Mouse (Mus musculus) thymus, postnatal 0 days (tissue): ENCODE measurements around the gene Prkcg. TPM values are rescaled to one million over a fixed set of nuclear protein-coding genes. Genes with fewer than 3 reads are reported as not detected.
"Not testable (repeated sequence)": the region's sequence is repeated elsewhere in the genome, so short reads cannot be mapped to it uniquely, and the experiment has no call there.

ENCODE experiments used
- DNase-seq: peaks from one replicate; pipeline ENCODE4 v3.0.0-alpha.2; 2015; ENCODE audit warnings: low spot score
- polyA plus RNA-seq: library from polyadenylated mRNA; unstranded; fragments of >200 nt; fragmentation: Nextera tagmentation; extraction: Ambion mirVana; gene quantifications from 2 replicates; pipeline ENCODE4 v1.2.1, GENCODE M21; 2015

Gene Prkcg
- polyA plus RNA-seq, 1 experiment from 2014 or later = 0.59 TPM

DNA sequence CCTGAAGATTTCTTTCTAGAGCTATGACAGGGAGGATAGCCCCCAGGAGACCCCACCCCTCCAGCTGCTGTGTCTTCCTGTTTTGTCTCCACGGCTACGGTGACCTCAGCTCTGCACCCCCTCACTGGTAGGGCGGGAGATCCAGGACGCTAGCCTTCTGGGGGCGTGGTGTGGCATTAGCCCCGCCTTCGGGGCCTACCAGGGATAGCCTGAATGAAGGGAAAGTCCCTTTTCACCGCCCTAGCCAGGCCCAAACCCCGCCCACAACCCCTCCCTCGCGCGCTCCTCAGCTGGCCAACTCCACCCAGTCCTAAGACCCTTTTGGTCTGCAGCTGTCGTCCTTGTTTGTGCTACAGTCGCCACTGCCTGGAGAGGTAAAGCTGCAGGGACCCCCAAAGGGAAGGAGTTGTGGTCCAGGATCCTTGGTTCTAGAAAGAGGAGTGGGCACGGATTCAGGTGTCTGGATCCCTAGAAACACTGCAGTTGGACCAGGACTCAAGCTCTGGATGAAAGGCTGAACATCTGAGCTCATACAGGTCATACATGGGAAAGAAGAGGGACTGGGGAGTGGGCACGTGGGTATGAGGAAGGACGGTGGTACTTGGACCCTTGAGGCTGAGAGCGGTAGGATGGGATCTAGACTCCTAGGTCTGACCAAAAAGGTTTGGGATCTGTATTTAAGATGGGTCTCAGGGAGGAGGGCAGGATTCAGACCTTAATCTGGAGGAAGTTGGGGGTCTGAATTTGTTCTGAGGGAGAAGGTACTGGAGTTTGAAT, 1.5 kb downstream of the Prkcg start:
- peak; percentile 47 for DNase-seq

DNA sequence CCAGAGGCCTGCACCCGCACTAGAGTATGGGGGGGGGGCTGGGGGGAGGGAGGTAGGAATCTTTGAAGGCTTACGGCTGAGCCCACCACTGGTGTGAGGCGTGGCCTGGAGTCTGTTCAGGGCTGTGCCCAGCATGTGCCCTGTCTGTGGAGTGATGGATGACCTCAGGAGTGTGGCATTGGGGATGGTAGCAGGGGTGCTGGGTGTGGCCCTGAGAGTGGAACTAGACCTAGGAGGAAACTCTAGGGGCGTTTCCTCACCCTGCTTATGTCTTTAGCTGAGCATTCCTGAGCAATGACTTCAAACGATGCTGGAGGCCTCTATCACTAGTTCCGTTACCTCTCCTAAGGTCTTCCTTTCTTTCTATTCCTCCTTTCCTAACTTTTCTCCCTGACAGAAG, 2.2 kb downstream of the Prkcg start:
- DNase-seq = no peak

DNA sequence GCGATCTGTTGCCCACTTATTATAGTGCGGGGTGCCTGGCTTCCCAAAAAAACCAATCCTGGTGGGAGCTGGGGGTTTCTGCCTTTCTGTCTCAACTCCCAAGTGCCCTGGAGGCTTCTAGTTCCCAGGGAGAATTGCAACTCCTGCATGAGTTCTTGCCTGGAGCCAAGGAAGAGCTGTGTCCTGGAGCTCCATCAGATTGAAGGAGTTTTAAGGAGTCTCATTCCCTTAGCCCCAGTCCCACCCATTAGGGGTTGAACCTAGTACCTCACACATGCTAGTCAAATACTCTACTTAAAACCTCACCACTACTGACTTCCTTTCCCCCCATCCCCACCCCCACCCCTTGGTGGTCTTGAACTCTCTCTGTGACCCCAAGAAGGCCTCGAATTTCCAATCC, 2.8 kb downstream of the Prkcg start:
- DNase-seq = no peak

DNA sequence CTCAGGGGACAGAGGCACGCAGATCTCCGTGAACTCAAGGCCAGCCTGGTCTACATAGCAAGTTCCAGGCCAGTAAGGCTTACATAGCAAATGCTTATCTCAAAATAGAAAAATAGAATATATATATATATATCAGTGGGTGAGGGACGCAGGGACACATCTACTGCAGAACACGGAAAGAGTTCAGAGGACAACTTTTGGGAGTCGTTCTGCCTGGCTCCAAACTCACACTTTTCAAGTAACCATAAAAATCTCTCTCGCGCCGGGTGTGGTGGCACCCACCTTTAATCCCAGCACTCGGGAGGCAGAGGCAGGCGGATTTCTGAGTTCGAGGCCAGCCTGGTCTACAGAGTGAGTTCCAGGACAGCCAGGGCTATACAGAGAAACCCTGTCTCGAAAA, 3.3 kb downstream of the Prkcg start:
- DNase-seq = not testable (repeated sequence)

DNA sequence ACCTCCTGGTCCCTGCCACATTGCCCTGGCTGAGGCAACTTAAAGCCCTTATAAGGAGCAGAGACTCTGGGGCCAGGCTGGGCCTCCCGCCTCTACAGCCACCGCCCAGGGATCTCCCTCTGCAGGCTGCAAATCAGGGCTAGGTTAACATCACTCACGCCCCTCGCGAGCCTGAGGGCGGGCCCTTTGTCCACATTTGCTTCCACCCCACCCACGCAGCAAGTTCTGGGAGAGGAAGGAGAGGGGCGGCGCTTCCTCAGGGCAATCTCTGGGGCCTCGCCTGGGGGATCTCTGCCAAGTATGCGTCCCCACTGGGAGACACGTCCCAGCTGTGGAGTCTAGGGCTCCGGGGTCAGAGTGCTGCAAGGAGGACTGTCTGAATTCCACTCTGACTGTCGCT, 3.8 kb downstream of the Prkcg start:
- DNase-seq = no peak

DNA sequence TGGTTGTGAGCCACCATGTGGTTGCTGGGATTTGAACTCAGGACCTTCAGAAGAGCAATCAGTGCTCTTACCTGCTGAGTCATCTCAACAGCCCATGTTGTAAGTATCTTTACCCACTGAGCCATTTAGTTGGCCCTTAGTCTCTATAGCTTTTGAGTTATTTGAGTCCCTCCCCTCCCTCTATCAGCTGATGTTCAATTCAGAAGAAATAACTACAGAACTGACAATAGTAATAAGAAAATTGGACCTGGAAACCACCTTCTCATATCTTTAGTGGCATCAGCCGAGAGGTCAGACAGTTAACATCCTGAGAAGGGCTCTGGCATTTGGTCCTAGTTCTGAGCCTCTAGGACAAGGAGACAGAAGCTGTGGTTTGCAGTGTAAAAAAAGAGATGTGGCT, 5.8 kb downstream of the Prkcg start:
- DNase-seq = no peak

DNA sequence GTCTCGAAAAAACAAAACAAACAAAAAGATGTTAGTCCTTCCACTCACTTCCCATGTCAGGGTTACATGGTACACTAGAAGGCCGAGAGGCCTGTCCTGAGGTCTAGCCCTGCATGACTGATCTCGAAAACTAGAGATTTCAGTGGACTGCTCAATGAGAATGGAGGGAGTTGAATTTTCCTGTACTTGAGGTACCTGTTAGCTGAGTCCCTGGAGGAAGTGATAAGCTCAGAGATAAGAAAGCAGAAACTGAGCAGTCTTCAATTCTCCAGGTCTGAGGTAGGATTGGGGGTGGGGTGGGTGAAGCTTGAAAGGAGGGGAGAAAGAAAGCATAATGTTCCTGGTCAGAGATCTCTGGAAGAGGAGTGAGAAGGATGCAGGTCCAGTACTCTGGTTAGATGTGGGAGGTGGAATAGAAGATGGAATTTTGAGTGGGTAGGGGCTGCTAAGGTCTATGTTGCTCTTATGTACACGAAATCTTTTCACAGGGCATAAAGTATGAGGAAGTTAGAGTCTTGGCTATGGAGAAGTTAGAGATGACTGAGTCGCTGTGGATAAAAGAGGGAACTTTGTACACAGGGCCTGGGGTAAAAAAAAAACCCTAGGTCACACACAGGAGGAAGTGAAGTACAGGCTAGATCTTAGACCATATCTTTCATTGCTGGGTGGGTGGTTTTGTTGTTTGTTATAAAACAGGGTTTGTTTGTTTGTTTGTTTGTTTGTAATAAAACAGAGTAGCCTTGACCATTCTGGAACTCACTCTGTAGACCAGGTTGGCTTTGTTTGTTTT, 6.5 kb downstream of the Prkcg start:
- no peak for DNase-seq

DNA sequence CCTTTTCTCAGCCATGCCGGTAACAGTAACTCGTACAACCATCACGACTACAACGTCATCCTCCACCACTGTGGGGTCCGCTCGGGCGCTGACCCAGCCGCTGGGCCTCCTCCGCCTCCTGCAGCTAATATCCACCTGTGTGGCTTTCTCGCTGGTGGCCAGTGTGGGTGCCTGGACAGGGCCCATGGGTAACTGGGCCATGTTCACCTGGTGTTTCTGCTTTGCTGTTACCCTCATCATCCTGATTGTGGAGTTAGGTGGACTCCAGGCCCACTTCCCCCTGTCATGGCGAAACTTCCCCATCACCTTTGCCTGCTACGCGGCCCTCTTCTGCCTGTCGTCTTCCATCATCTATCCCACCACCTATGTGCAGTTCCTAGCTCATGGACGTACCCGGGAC, 7.7 kb downstream of the Prkcg start:
- DNase-seq = no peak

DNA sequence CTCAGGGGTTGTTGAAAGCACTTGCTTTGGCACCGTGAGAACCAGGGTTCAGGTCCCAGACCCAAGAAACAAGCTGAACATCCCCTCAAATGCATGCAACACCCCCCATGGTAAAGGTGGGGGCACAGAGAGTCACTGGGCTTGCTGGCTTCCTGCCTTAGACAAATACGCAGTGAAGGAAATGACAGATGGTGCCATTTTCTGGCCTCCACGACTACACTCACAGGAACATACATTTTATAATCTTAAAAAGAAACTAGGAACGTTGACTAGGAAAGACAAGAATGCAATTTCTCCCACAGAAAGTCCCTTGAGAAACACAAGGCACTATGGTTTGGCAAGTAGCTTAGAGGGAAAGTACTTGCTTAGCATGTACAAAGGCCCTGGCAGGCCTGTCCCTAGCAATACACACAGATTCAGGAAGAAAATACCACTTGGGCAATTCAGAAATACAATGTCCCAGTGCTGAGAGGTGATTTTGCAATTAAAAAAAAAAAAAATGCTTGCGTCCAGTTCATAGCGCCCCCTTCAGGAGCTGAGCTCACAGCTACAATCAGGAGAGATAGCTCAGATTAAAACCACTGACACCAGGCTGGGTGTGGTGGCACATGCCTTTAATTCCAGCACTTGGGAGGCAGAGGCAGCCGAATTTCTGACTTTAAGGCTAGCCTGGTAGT, 11.1 kb downstream of the Prkcg start:
- DNase-seq = no peak

DNA sequence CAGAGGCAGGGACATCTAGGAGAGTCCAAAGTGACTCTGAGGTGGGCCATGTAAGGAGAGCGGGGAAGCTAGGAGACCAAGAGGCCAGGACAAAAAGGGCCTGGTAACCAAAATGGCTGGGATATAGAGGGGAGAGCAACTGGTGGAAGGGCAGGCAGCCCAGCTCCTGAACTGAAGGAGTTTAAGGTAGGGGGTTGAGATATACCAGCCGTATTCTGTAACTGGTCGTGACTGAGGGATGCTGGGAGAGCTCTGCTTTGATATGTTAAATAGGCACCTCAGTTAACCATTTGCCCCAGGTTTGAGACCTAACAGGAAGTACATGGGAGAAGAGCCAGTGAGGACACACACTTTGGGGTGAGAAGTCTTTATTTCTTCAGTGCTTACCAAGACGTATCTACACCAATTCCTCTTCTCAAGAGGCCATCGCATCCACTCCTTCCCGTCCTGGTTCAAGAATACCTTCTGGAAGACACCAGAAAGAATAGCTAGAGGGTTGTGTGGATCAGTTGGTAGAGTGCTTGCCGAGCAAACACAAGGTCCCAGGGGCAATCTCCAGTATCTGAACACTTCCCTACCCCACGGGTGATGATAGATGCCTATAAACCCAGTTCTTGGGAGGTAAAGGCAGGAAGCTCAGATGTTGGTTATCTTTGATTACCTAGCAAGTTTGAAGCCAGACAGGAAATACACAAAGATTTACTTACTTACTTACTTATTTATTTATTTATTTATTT, 12.1 kb downstream of the Prkcg start:
- no peak for DNase-seq

DNA sequence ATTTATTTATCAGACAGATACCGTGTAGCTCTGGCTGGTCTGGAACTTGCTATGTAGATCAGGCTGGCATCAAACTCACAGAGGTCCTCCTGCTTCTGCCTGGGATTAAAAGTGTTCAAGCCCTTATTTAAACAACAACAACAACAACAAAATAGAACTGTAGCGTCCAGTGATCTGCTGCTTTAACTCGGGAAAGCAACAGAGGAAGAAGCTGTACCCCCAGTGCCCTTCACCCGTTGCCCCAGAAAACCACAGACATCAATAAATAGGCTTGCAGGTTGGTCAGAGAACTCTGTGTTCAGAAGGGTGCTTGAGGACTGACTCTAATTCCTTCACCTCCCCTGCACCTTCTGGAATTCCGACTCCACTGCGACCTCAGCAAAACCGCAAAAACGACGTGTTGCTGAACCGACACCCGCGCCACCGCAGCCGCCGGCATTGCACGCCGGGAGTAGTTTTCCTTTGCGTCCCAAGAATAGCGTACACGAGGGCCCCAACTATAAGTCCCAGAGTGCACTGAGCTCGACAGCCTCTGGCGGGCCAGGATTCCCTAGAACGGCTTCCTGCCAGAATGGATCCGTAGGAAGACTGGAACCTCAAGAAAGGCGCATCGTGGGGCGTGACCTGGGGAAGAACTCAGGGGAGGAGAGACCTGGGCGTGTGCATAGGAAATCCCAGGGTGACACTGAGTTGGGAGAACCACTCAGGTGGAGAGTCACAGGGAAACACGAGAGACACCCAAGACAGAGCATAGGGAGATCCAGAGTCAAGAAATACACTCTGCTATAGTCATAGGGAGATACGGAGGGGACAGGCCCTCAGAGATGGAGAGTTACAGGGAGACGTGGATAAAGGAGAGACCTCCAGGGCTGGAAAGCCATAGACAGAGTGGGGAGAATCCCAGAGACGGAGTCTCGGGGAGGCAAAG, 12.9 kb downstream of the Prkcg start:
- no peak for DNase-seq

DNA sequence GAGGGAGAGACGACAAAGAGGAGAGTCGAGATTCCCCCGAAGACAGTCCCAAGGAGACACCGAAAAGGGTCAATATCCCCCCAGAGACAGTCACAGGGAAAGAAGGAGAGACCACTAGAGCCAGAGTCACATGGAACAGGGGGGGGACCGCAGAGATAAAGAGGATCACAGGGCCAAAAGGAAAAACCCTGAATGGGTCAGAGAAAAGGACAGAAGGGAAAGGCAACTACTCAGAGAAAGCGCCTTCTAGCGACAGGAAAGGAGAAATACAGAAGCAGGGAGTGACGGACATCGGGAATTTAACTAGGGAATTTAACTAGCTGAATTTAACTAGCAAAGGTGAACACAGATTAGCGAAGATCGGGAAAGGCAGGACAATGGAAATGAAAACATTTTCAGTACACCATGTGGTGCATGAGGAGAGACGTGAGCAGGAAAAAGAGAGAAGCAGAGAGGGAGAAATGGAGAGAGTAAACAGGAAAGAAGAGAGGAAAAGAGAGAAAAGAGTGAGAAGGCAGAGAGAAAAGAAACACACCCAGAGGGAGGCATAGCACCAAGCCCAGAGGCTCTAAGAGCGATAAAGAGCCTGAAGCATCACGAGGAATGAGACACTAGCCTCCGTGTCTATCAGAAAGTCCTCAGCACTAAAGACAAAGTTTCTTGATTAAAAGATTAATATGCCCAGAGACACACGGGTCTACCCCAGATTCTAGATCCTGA, 13.7 kb downstream of the Prkcg start:
- no peak for DNase-seq

DNA sequence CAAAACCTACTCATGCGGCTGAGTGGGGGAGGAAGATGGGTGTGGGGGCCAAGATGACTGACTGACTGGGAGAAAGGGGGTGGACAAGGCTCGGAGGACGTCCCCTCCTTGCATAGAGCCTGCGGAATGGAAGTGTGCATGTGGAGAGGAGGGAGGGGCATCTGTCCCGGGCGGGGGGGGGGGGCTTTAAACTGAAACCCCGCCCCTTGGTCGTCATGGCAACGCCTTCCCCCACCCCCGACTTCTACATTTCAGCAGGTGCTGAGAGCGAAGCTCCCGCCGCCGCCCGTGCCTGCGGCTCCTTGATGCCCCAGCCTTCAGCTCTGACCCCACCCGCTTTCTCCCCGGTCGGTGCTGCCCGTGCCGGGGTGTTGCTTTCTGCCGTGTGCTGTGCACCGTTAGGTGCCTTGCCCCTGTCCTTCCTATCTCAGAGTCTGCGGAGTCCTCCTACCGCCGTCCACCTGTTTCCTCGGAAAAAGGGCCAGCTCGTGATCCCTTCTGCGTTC, 14.3 kb downstream of the Prkcg start:
- no peak for DNase-seq

DNA sequence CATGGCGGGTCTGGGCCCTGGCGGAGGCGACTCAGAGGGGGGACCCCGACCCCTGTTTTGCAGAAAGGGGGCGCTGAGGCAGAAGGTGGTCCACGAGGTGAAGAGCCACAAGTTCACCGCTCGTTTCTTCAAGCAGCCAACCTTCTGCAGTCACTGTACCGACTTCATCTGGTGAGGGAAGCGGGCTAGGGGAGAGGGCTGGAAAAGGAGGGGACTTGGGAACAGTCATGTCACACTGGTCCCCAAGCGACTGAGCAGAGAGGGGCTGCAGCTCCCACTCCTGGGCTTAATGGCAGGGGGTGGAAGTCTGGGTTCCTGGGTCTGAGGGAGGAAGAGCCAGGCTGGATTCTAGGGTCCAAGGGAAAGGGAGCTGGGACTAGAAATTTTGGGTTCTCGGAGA, 14.8 kb downstream of the Prkcg start:
- no peak for DNase-seq

DNA sequence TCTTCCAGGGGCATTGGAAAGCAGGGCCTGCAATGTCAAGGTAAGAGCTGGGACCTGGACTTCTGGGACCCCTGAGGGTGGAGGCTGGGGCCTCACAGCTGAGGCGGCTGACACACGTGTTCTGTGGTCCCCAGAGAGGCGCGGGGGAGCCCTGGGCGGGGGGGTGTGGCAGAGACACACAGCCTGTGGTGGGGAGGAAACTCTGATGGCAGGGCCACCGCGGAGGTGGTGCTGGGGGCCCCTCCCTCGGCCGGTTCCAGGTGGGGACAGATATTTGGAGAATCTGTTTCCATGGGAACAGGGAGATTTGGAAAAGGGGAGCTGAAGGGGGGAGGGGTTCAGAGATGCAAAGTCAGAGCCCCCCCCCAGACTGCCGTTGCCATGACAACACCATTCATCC, 15.3 kb downstream of the Prkcg start:
- DNase-seq = no peak

DNA sequence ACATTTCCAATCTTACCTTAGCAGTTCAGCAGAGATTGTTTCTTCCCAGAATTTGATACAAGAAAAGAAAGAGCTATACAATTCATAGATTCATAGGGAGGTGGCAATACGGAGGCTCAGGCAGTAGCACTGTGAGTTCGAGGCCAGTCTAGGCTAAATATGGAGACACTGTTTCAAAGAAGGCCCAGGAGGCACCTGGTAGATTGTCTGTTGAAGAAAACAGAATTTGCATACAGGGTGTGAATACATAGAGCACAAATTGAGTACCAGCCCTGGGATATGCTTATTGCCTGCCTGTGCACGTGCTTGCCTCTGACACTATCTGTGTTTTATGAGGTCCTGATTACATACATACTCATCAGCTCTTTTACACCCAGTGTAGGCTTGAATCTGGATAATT, 17.4 kb downstream of the Prkcg start:
- DNase-seq = no peak

DNA sequence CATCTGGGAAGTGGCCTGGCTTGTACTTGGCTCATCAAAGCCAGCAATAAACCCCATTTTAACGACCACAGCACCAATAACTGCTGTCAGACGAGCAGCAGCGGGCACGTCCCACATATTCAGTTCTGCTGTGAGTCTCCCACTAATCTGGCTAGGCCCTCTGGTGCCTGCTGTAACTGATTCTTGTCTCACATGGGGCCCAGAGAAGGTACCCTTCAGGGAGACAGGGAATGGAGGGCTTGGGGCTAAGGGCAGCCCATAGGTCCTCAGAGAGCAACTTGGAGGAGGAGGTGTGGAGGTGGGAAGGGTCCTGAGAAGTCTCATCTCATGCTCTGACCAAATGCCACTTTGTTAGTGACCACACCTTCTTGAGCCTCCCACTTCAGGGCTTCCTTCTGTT, 19.7 kb downstream of the Prkcg start:
- DNase-seq = no peak

DNA sequence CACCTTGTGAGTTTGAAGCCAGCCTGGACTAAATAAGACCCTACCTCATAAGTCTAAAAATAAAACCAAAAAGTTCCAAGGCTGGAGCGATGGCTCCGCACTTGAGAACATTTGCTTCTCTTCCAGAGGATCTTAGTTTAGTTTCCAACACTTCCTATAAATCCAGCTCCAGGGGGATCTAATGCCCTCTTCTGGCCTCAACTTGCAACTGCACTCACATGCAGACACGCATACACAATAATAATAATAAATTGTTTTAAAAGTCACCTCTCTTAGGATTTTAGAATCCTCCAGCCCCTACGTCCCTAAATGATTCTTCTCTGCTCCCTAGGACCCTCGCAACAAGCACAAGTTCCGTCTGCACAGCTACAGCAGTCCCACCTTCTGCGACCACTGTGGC, 21.3 kb downstream of the Prkcg start:
- DNase-seq = no peak

DNA sequence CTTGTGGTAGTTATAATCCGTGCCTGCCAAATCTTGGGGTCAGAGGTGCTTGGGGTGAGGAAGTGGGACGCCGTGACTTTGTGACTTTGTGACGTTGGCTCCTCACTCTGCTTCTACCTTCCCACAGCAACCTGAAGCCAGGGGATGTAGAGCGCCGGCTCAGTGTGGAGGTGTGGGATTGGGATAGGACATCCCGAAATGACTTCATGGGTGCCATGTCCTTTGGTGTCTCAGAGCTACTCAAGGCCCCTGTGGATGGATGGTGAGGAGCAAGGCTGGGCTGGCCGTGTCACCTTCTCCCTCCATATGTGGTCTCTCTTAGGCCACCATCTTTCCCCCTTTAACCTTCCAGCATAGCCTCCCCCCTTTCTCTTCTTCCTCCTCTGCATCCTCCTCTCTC, 24.6 kb downstream of the Prkcg start:
- DNase-seq = no peak

DNA sequence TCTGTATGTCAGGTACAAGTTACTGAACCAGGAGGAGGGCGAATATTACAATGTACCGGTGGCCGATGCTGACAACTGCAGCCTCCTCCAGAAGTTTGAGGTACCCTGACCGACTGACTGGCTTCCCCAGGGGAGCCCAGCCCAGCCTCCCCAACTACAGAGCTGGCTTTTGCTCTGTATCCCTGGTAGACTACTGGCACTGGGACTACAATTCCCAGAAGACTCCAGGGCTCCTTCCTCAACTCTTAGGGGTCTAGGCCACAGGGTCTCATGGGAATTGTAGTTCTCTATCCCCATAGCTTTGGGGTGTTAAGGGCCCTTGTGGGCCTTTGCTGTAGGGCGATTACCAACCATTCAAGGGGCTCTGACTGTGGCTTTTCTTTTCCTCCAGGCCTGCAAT, 25.1 kb downstream of the Prkcg start:
- DNase-seq = no peak
